Mouse (Mus musculus) cortical plate, adult 2 months (tissue): ENCODE results near the gene Taf8. TPM values are rescaled to one million over a fixed set of nuclear protein-coding genes. Genes with fewer than 3 reads are reported as not detected.

ENCODE experiments used
- H3K27ac ChIP-seq: fragments of 200-500 bp; 2 replicates; pipeline ENCODE4 v1.5.1; 2012; ENCODE audit warnings: low read length, control low read depth, inconsistent platforms; ENCODE audit not compliant: insufficient read depth
- H3K4me1 ChIP-seq: fragments of 200-500 bp; 2 replicates; pipeline ENCODE4 v1.6.1; 2011; ENCODE audit warnings: low read length; ENCODE audit not compliant: control insufficient read depth, insufficient read depth
- H3K4me3 ChIP-seq: fragments of 200-500 bp; 2 replicates; pipeline ENCODE4 v1.5.1; 2011; ENCODE audit warnings: mild to moderate bottlenecking, low read length, control low read depth; ENCODE audit not compliant: insufficient read depth
- CTCF ChIP-seq: fragments of 200-500 bp; IDR thresholded peaks from 2 replicates; pipeline ENCODE4 v1.5.1; 2011; ENCODE audit warnings: mild to moderate bottlenecking, control low read depth, low read length; ENCODE audit not compliant: insufficient read depth; ENCODE audit errors: extremely low read depth
- POLR2A ChIP-seq: fragments of 200-500 bp; IDR thresholded peaks from 2 replicates; pipeline ENCODE4 v1.6.1; 2011; ENCODE audit warnings: mild to moderate bottlenecking, low read length, control low read depth; ENCODE audit not compliant: insufficient read depth; ENCODE audit errors: extremely low read depth
- polyA plus RNA-seq: library from polyadenylated mRNA; depleted of rRNA; stranded (reverse); fragments of >200 nt; gene quantifications from 2 replicates; pipeline ENCODE4 v1.2.3, GENCODE M21; 2012

Taf8 gene
- polyA plus RNA-seq, 1 experiment: 25.9 TPM

GRCm38 (mm10) chr17:47472435-47473350 is 29.4 kb downstream of the Taf8 start:
- H3K4me1 ChIP-seq: no peaks in the 10 kb centered on the region
- TF ChIP-seq POLR2A: no peak
- no peak for TF ChIP-seq CTCF
- no peak overlapping the region for H3K27ac ChIP-seq
- no peak overlapping the region for H3K4me3 ChIP-seq

GRCm38 (mm10) chr17:47470686-47471085 is 31.4 kb downstream of the Taf8 start:
- no peak overlapping the region for H3K27ac ChIP-seq
- no peaks in the 10 kb centered on the region for H3K4me1 ChIP-seq
- TF ChIP-seq POLR2A (no peak), CTCF (no peak)
- H3K4me3 ChIP-seq: no peak overlapping the region

- Histone ChIP-seq H3K4me3 (no peak overlapping the region), H3K27ac (no peak overlapping the region), H3K4me1 (no peaks in the 10 kb centered on the region)
- no peak for TF ChIP-seq POLR2A
- TF ChIP-seq CTCF: no peak
These were observed 32.0 kb downstream of the Taf8 start for GRCm38 (mm10) chr17:47470121-47470520.

GRCm38 (mm10) chr17:47469642-47470041 is 32.5 kb downstream of the Taf8 start:
- H3K4me3 ChIP-seq: no peak overlapping the region
- H3K4me1 ChIP-seq: no peaks in the 10 kb centered on the region
- no peak for TF ChIP-seq POLR2A
- no peak for TF ChIP-seq CTCF
- H3K27ac ChIP-seq: no peak overlapping the region

- Histone ChIP-seq H3K27ac (no peak overlapping the region), H3K4me3 (no peak overlapping the region), H3K4me1 (no peaks in the 10 kb centered on the region)
- TF ChIP-seq CTCF: no peak
- TF ChIP-seq POLR2A: no peak
These were observed 33.6 kb downstream of the Taf8 start for GRCm38 (mm10) chr17:47468466-47468865.

- TF ChIP-seq CTCF: no peak
- no peak for TF ChIP-seq POLR2A
- H3K4me1 ChIP-seq: no peaks in the 10 kb centered on the region
- H3K4me3 ChIP-seq: no peak overlapping the region
- H3K27ac ChIP-seq: no peak overlapping the region
These were observed 34.0 kb downstream of the Taf8 start for GRCm38 (mm10) chr17:47468063-47468462.

GRCm38 (mm10) chr17:47467659-47468058 is 34.4 kb downstream of the Taf8 start:
- Histone ChIP-seq H3K27ac (no peak overlapping the region), H3K4me3 (no peak overlapping the region), H3K4me1 (no peaks in the 10 kb centered on the region)
- TF ChIP-seq POLR2A (no peak), CTCF (no peak)

- Histone ChIP-seq H3K4me1 (no peaks in the 10 kb centered on the region), H3K4me3 (no peak overlapping the region), H3K27ac (no peak overlapping the region)
- TF ChIP-seq POLR2A (no peak), CTCF (no peak)
These were observed 35.8 kb downstream of the Taf8 start for GRCm38 (mm10) chr17:47466284-47466683.

GRCm38 (mm10) chr17:47465016-47465415 is 37.1 kb downstream of the Taf8 start:
- Histone ChIP-seq H3K27ac (no peak overlapping the region), H3K4me3 (no peak overlapping the region), H3K4me1 (no peaks in the 10 kb centered on the region)
- TF ChIP-seq POLR2A: no peak
- no peak for TF ChIP-seq CTCF
